Mouse (Mus musculus): ENCODE data around the gene Chp2. TPM values are rescaled to one million over a fixed set of nuclear protein-coding genes. Genes with fewer than 3 reads are reported as not detected.
"Not testable (repeated sequence)": the region's sequence is repeated elsewhere in the genome, so short reads cannot be mapped to it uniquely, and the experiment has no call there.

Chp2 gene
- polyA plus RNA-seq, 1 experiment from 2014 or later, result 2.5 TPM

GRCm38 (mm10) chr7:122226020-122226742 lies 6.9 kb downstream of the Chp2 start:
- WGBS (ENCODE audit: missing documents), result 93% methylated on average over 7 of the region's 7 CpGs
- Histone ChIP-seq H3K4me3 (ENCODE audit: inconsistent target) (no peak overlapping the region), H3K27ac (no peak overlapping the region), H3K79me2 (ENCODE audit: inconsistent target) (no peaks in the 10 kb centered on the region), H3K36me3 (ENCODE audit: inconsistent target) (no peaks in the 10 kb centered on the region)

DNA sequence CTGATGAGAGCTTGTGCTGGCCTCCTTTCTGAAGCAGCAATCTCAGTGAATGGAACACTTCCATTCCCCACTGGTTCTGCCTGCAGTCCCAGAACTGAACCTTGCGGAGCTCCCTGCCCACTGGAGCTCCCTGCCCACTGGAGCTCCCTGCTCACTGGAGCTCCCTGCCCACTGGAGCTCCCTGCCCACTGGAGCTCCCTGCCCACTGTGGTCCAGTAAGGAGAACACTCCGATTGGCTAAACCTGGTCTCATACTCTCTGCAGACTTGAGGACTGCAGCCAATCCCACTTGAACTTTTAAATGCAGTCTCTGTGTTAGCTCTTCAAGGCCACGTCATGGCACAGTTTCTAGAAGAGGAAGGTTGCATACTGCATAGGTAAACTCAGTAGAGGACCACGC lies 7.4 kb downstream of the Chp2 start:
- H3K4me3 ChIP-seq (ENCODE audit: inconsistent target), result no peak overlapping the region
- no peaks in the 10 kb centered on the region for H3K79me2 ChIP-seq (ENCODE audit: inconsistent target)
- no peak overlapping the region for H3K27ac ChIP-seq
- WGBS (ENCODE audit: missing documents), result 100% methylated on average over 4 of the region's 4 CpGs
- no peaks in the 10 kb centered on the region for H3K36me3 ChIP-seq (ENCODE audit: inconsistent target)

- Histone ChIP-seq H3K4me3 (ENCODE audit: inconsistent target) (no peak overlapping the region), H3K27ac (no peak overlapping the region), H3K36me3 (ENCODE audit: inconsistent target) (no peaks in the 10 kb centered on the region), H3K79me2 (ENCODE audit: inconsistent target) (no peaks in the 10 kb centered on the region)
- 71% methylated on average over 3 of the region's 3 CpGs for WGBS (ENCODE audit: missing documents)
These were observed 10.0 kb downstream of the Chp2 start for GRCm38 (mm10) chr7:122229306-122229705.

GRCm38 (mm10) chr7:122229916-122230315 lies 10.6 kb downstream of the Chp2 start:
- 81% methylated on average over 4 of the region's 4 CpGs for WGBS (ENCODE audit: missing documents)
- H3K36me3 ChIP-seq (ENCODE audit: inconsistent target), result no peaks in the 10 kb centered on the region
- H3K4me3 ChIP-seq (ENCODE audit: inconsistent target), result no peak overlapping the region

DNA sequence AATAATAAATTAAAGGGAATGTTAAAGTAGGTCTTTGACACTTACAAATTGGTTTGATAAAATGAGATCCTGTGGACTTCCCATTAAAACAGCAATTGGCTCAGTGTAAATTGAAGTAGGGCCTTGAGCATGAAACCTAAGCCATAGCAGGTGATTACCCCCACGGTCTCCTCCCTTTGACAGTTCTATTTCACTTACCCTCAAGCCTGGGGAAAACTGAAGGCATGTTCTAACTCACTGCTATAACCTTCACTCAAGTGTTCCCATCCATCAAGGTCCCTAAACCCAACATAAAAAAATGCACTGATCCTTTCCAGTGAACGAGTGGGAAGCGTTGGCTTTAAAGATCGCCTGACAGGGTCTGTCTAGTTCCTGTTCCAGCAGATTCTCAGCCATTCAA lies 11.6 kb downstream of the Chp2 start:
- Histone ChIP-seq H3K4me3 (ENCODE audit: inconsistent target) (no peak overlapping the region), H3K79me2 (ENCODE audit: inconsistent target) (no peaks in the 10 kb centered on the region), H3K27ac (no peak overlapping the region), H3K36me3 (ENCODE audit: inconsistent target) (no peaks in the 10 kb centered on the region)
- 78% methylated on average over 4 of the region's 4 CpGs for WGBS (ENCODE audit: missing documents)

More at GRCm38 (mm10) chr7:122229916-122230315, 10.6 kb downstream of the Chp2 start:
- no peaks in the 10 kb centered on the region for H3K79me2 ChIP-seq (ENCODE audit: inconsistent target)
- H3K27ac ChIP-seq, result no peak overlapping the region

- WGBS (ENCODE audit: missing documents), result 100% methylated on average over 2 of the region's 2 CpGs
These were observed 19.6 kb downstream of the Chp2 start for GRCm38 (mm10) chr7:122238939-122239338.

GRCm38 (mm10) chr7:122240413-122241119 lies 21.3 kb downstream of the Chp2 start:
- no peaks in the 10 kb centered on the region for H3K79me2 ChIP-seq (ENCODE audit: inconsistent target)
- WGBS (ENCODE audit: missing documents), result 87% methylated on average over 6 of the region's 6 CpGs
- H3K36me3 ChIP-seq (ENCODE audit: inconsistent target), result no peaks in the 10 kb centered on the region
- no peak overlapping the region for H3K4me3 ChIP-seq (ENCODE audit: inconsistent target)
- H3K27ac ChIP-seq, result no peak overlapping the region

More at GRCm38 (mm10) chr7:122238939-122239338, 19.6 kb downstream of the Chp2 start:
- Histone ChIP-seq H3K36me3 (ENCODE audit: inconsistent target) (no peaks in the 10 kb centered on the region), H3K79me2 (ENCODE audit: inconsistent target) (no peaks in the 10 kb centered on the region), H3K4me3 (ENCODE audit: inconsistent target) (no peak overlapping the region), H3K27ac (no peak overlapping the region)

DNA sequence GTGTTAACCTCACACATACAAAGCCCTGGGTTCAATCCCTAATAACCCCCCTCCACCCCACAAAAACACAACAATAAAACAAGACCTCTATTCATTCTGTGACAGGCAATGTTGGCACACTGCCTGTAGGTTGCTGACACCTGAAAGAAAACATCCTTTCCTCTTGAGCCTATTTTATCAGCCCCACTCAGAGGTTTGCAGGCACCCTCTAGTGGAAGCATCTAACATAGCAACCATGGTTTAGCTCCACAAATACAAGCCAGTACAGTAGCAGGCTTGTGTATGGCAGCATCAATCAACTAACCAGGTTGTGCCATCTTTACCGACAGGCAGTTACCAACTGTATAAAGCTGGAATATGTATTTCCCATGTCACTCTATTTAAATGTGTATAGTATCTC lies 23.0 kb downstream of the Chp2 start:
- Histone ChIP-seq H3K79me2 (ENCODE audit: inconsistent target) (no peaks in the 10 kb centered on the region), H3K36me3 (ENCODE audit: inconsistent target) (no peaks in the 10 kb centered on the region), H3K4me3 (ENCODE audit: inconsistent target) (no peak overlapping the region), H3K27ac (no peak overlapping the region)
- WGBS (ENCODE audit: missing documents), result 64% methylated on average over 1 of the region's 1 CpGs

DNA sequence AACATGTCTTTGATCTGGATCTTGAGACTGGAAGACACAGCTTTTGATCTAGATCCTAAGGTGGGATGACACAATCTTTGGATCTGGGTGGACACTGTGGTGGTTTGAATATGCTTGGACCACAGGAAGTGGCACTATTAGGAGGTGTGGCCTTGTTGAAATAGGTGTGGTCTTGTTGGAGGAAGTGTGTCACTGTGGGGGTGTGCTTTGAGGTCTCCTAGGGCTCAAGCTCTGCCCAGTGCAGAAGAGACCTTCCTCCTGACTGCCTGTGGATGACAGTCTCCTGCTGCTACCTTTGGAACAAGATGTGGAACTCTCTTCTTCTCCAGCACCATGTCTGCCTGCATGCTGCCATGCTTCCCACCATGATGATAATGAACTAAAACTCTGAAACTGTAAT lies 23.4 kb downstream of the Chp2 start:
- H3K27ac ChIP-seq; H3K36me3 ChIP-seq (ENCODE audit: inconsistent target); H3K4me3 ChIP-seq (ENCODE audit: inconsistent target); H3K79me2 ChIP-seq (ENCODE audit: inconsistent target): not testable (repeated sequence)

DNA sequence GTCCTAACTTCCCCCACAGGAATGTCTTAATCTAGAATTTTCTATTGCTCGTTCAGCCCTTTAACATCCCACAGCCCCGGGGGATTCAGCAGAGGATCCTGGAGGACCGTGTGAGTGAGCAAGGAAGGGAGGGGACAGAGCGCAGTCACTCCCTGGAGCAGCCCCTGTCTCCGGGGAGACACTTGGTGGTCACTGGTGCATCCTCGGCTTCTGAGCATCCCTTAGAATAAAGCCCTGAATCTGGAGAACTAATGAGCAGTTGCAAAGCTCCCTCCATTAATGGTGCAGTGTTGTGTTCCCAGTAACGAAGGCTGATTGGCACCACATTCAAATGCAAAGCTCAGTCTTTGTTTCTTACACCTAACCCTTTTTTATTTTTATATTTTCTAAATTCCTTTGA lies 24.9 kb downstream of the Chp2 start:
- WGBS (ENCODE audit: missing documents), result 88% methylated on average over 7 of the region's 7 CpGs
- Histone ChIP-seq H3K27ac (no peak overlapping the region), H3K4me3 (ENCODE audit: inconsistent target) (no peak overlapping the region), H3K79me2 (ENCODE audit: inconsistent target) (no peaks in the 10 kb centered on the region), H3K36me3 (ENCODE audit: inconsistent target) (no peaks in the 10 kb centered on the region)

DNA sequence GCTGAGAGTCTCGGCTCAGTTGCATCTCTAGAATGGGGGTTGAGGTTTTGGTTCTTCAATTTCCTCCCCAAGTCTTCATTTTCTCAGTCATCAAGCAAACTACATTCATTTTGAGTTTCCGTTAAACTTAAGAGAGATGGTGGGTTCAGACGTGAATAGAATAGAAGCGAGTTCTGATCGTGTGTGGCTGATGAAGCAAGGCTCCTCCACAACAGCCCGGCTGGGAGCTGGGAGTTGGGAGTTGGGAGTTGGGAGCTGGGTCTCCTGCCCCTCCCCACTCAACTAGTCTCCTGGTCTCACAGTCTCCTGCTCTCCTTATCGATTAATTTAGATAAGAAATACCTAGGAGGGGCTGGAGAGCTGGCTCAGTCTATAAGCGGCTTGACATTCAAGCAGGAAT lies 25.3 kb downstream of the Chp2 start:
- WGBS (ENCODE audit: missing documents), result 93% methylated on average over 8 of the region's 8 CpGs
- no peaks in the 10 kb centered on the region for H3K36me3 ChIP-seq (ENCODE audit: inconsistent target)
- H3K27ac ChIP-seq, result no peak overlapping the region
- no peak overlapping the region for H3K4me3 ChIP-seq (ENCODE audit: inconsistent target)
- no peaks in the 10 kb centered on the region for H3K79me2 ChIP-seq (ENCODE audit: inconsistent target)

GRCm38 (mm10) chr7:122245976-122246375 lies 26.7 kb downstream of the Chp2 start:
- H3K79me2 ChIP-seq (ENCODE audit: inconsistent target), result no peaks in the 10 kb centered on the region
- no peaks in the 10 kb centered on the region for H3K36me3 ChIP-seq (ENCODE audit: inconsistent target)
- H3K4me3 ChIP-seq (ENCODE audit: inconsistent target), result no peak overlapping the region
- WGBS (ENCODE audit: missing documents), result no CpG with 5 or more reads among the region's 5 CpGs
- no peak overlapping the region for H3K27ac ChIP-seq

DNA sequence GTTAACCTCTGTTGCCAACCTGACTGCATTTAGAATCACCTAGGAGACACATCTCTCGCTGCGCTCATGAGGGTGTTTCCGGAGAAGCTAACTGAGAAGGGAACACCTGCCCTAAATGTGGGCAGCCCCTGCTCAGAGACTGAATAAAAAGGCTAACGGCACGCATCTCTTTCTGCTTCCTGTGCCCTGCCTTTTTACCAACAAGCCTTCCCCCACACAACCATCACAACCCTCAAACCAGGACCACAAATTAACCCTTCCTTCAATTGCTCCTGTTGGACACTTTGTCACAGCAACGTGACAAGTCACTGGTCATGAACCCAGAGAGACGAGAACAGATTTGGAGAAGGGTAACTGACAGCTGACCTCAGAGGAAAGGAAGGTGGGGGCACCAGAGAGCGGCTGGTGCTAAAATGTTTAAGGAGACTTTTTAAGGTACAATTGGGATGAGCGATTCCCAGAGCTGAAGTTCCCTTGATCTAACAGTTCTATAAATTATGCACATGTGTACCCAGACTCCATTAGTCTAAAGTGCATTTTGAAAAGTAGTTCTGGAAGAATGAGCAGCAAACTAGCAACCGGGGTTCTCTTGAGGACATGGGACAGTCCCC lies 28.1 kb downstream of the Chp2 start:
- WGBS (ENCODE audit: missing documents), result 71% methylated on average over 10 of the region's 10 CpGs
- no peak overlapping the region for H3K4me3 ChIP-seq (ENCODE audit: inconsistent target)

DNA sequence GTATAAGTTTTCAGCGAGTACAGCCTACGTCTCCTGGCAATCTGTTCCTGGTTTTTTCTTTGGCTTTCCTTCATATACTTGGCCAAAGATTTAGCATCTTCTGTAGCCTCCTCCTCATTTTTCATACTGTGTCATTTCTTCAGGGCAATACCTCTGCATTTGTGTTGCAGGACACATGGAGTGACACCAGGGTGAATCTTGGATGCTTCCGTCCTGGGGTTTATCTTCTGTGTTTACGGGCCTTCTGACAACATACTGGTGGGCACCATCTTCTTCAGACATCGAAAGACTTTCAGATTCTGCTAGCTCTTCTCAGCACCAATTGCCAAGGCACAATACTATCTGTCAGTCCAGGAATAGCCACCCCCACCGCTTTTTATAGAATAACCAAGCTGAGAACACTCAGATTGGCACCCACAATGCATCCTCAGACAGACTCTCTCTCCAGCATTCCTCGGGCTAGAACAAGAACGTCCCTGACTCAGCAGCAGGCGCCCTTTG lies 30.1 kb downstream of the Chp2 start:
- Histone ChIP-seq H3K79me2 (ENCODE audit: inconsistent target) (no peaks in the 10 kb centered on the region), H3K27ac (no peak overlapping the region), H3K36me3 (ENCODE audit: inconsistent target) (no peaks in the 10 kb centered on the region), H3K4me3 (ENCODE audit: inconsistent target) (no peak overlapping the region)
- WGBS (ENCODE audit: missing documents), result 97% methylated on average over 9 of the region's 9 CpGs

More for the DNA sequence above, 28.1 kb downstream of the Chp2 start:
- H3K36me3 ChIP-seq (ENCODE audit: inconsistent target), result no peaks in the 10 kb centered on the region
- H3K27ac ChIP-seq, result no peak overlapping the region
- H3K79me2 ChIP-seq (ENCODE audit: inconsistent target), result no peaks in the 10 kb centered on the region
